Mouse (Mus musculus): Measurements from ENCODE around the gene Slamf6. TPM values are rescaled to one million over a fixed set of nuclear protein-coding genes. Genes with fewer than 3 reads are reported as not detected.

Gene Slamf6
- total and polyA plus RNA-seq, 3 experiments: 0.01 TPM; not detected in 2

DNA sequence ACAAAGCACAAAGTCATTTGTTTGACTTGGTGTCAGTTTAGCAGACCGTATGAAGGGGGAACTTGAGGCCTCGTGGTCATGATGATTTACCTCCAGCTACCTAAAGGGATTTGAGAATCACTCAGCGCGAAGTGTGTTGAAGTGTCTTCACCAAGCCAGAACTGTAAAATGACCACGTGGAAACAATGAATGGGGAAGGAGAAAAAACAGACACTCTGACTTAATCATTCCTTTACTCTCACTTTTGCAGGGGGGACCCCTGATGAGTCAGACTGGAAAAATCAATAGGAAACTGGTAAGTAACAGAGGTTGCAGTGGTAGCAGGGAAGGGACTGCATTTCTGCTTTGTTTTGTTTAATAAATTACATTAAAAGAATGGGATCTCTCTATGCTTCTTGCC, 64.9 kb downstream of the Slamf6 start:
- no peaks in the 10 kb centered on the region for H3K27me3 ChIP-seq (ENCODE audit: control insufficient read depth in 1 of 2, insufficient read depth in 2 of 2, low read length in 2 of 2)
- H3K4me3 ChIP-seq (ENCODE audit: control insufficient read depth in 1 of 2, insufficient read depth in 1 of 2, low read depth in 2 of 2, low read length in 2 of 2): no peak overlapping the region
- no peak for DNase-seq (ENCODE audit: low read depth, low spot score)
- H3K9ac ChIP-seq (ENCODE audit: control insufficient read depth, low read depth, low read length, poor library complexity, severe bottlenecking): no peak overlapping the region
- no peaks in the 10 kb centered on the region for H3K36me3 ChIP-seq (ENCODE audit: control insufficient read depth in 1 of 2, insufficient read depth in 2 of 2, low read length in 2 of 2)
- H3K9me3 ChIP-seq (replicated peaks; ENCODE audit: insufficient read depth, low read length): no peaks in the 10 kb centered on the region
- no peaks in the 10 kb centered on the region for H3K79me2 ChIP-seq (ENCODE audit: control insufficient read depth, insufficient read depth, low read length, poor library complexity)
- no peaks in the 10 kb centered on the region; a peak in 1 of 4 replicates for H3K4me1 ChIP-seq (ENCODE audit: control insufficient read depth in 1 of 2, insufficient read depth in 2 of 2, low read length in 2 of 2)
- TF ChIP-seq E2F4 (IDR thresholded peaks at IDR 0.05; ENCODE audit: borderline replicate concordance, low read depth, low read length) (no peak), POLR2AphosphoS2 (IDR thresholded peaks at IDR 0.05; ENCODE audit: low read length) (no peak), TCF12 (IDR thresholded peaks at IDR 0.05; ENCODE audit: low read depth, low read length) (no peak), ELF1 (IDR thresholded peaks at IDR 0.05; ENCODE audit: low read depth, low read length) (no peak), ZMIZ1 (IDR thresholded peaks at IDR 0.05; ENCODE audit: low read depth, low read length) (no peak), MAFK (IDR thresholded peaks at IDR 0.05; ENCODE audit: borderline replicate concordance, low read depth, low read length) (no peak), NELFE (IDR thresholded peaks at IDR 0.05; ENCODE audit: low read depth, low read length) (no peak), RCOR1 (IDR thresholded peaks at IDR 0.05; ENCODE audit: low read depth, low read length) (no peak), POLR2A (IDR thresholded peaks at IDR 0.05; ENCODE audit: control insufficient read depth in 1 of 2, insufficient read depth in 1 of 2, low read depth in 1 of 2, low read length in 2 of 2, poor library complexity in 1 of 2) (no peak), MAX (IDR thresholded peaks at IDR 0.05; ENCODE audit: low read length) (no peak), MYC (IDR thresholded peaks at IDR 0.05; ENCODE audit: low read depth, low read length) (no peak), SIN3A (IDR thresholded peaks at IDR 0.05; ENCODE audit: low read length) (no peak), ETS1 (IDR thresholded peaks at IDR 0.05; ENCODE audit: low read depth, low read length) (no peak), CTCF (IDR thresholded peaks at IDR 0.05 in 2 of 3, conservative IDR thresholded peaks at IDR 0.05 in 1 of 3; ENCODE audit: control insufficient read depth in 1 of 3, insufficient read depth in 1 of 3, low read depth in 2 of 3, low read length in 3 of 3, poor library complexity in 1 of 3, severe bottlenecking in 1 of 3) (no peak), GATA1 (IDR thresholded peaks at IDR 0.05; ENCODE audit: low read depth, low read length) (no peak)
- H3K27ac ChIP-seq (ENCODE audit: control insufficient read depth, low read depth, low read length): no peak overlapping the region

GRCm38 (mm10) chr1:171982740-171983139, 65.4 kb downstream of the Slamf6 start:
- DNase-seq (ENCODE audit: low read depth, low spot score): no peak
- no peaks in the 10 kb centered on the region for H3K27me3 ChIP-seq (ENCODE audit: control insufficient read depth in 1 of 2, insufficient read depth in 2 of 2, low read length in 2 of 2)
- no peak overlapping the region for H3K4me3 ChIP-seq (ENCODE audit: control insufficient read depth in 1 of 2, insufficient read depth in 1 of 2, low read depth in 2 of 2, low read length in 2 of 2)
- H3K36me3 ChIP-seq (ENCODE audit: control insufficient read depth in 1 of 2, insufficient read depth in 2 of 2, low read length in 2 of 2): no peaks in the 10 kb centered on the region
- no peak overlapping the region for H3K9ac ChIP-seq (ENCODE audit: control insufficient read depth, low read depth, low read length, poor library complexity, severe bottlenecking)
- TF ChIP-seq RAD21 (IDR thresholded peaks at IDR 0.05; ENCODE audit: low read depth, low read length) (no peak), SMC3 (IDR thresholded peaks at IDR 0.05; ENCODE audit: low read depth, low read length) (no peak), MAFK (IDR thresholded peaks at IDR 0.05; ENCODE audit: borderline replicate concordance, low read depth, low read length) (no peak), BHLHE40 (IDR thresholded peaks at IDR 0.05; ENCODE audit: borderline replicate concordance, low read depth, low read length) (no peak), MAX (IDR thresholded peaks at IDR 0.05; ENCODE audit: low read length) (no peak), MYB (IDR thresholded peaks at IDR 0.05; ENCODE audit: low read depth, low read length) (no peak), POLR2A (IDR thresholded peaks at IDR 0.05; ENCODE audit: control insufficient read depth in 1 of 2, insufficient read depth in 1 of 2, low read depth in 1 of 2, low read length in 2 of 2, poor library complexity in 1 of 2) (no peak), ZC3H11A (IDR thresholded peaks at IDR 0.05; ENCODE audit: low read depth, low read length) (no peak), RCOR1 (IDR thresholded peaks at IDR 0.05; ENCODE audit: low read depth, low read length) (no peak), POLR2AphosphoS2 (IDR thresholded peaks at IDR 0.05; ENCODE audit: low read length) (no peak), MYC (IDR thresholded peaks at IDR 0.05; ENCODE audit: low read depth, low read length) (no peak), ZNF384 (IDR thresholded peaks at IDR 0.05; ENCODE audit: low read depth, low read length) (no peak)
- no peaks in the 10 kb centered on the region; a peak in 1 of 4 replicates for H3K4me1 ChIP-seq (ENCODE audit: control insufficient read depth in 1 of 2, insufficient read depth in 2 of 2, low read length in 2 of 2)
- H3K79me2 ChIP-seq (ENCODE audit: control insufficient read depth, insufficient read depth, low read length, poor library complexity): no peaks in the 10 kb centered on the region
- no peaks in the 10 kb centered on the region for H3K9me3 ChIP-seq (replicated peaks; ENCODE audit: insufficient read depth, low read length)
- H3K27ac ChIP-seq (ENCODE audit: control insufficient read depth, low read depth, low read length): no peak overlapping the region

Measured in MEL (cell line).